9 mouse cellular contexts compared by ENCODE assay signal in genomic region chr11:106273311-106273684, GRCm38 (mm10). TPM values are rescaled to one million over a fixed set of nuclear protein-coding genes. Genes with fewer than 3 reads are reported as not detected.
DNase-seq lines count a peak whose midpoint lies in the region; ATAC-seq and TF ChIP-seq lines count a peak whose summit lies in the region.
"Had no signal": no experiment of that assay in that cellular context is flagged by ENCODE, and none has a peak within 500 bp of the region (broad histone marks: within the 10 kb centered on the region; RNA-seq: fewer than 3 reads in every experiment).

No protein-coding gene starts in this region.

- H3K4me1 ChIP-seq in heart, embryonic 14.5 days (ENCODE audit: control insufficient read depth in 2 of 2, insufficient read depth in 2 of 2, low read length in 2 of 2) = peaks cover 11 to 25% of the 10 kb centered on the region in 2 experiments
- H3K4me1 ChIP-seq in G1E (ENCODE audit: insufficient read depth, low read depth, low read length) = peaks cover 63% of the 10 kb centered on the region
- peaks cover 17% of the 10 kb centered on the region for H3K4me1 ChIP-seq in hindbrain, embryonic 11.5 days (replicated peaks; ENCODE audit: control insufficient read depth, insufficient read depth, low read length)

- no peaks in the 10 kb centered on the region for H3K27me3 ChIP-seq in heart, embryonic 14.5 days (ENCODE audit: control insufficient read depth, insufficient read depth, low read length)
- peaks cover 12% of the 10 kb centered on the region for H3K27me3 ChIP-seq in G1E (ENCODE audit: insufficient read depth, low read length)
- no peaks in the 10 kb centered on the region for H3K27me3 ChIP-seq in hindbrain, embryonic 11.5 days (ENCODE audit: control insufficient read depth, insufficient read depth, low read length)

- peak overlapping the region; percentile 74 to 81 for H3K27ac ChIP-seq in heart, embryonic 14.5 days (replicated peaks in 1 of 2; ENCODE audit: control insufficient read depth in 1 of 2, insufficient read depth in 1 of 2, low read depth in 2 of 2, low read length in 2 of 2)
- peak overlapping the region; percentile 92 for H3K27ac ChIP-seq in hindbrain, embryonic 11.5 days (ENCODE audit: low read depth, low read length)
- H3K27ac ChIP-seq in macrophage = peak overlapping the region; percentile 61

- H3K9ac ChIP-seq in heart, embryonic 14.5 days (ENCODE audit: low read length) = peak overlapping the region; percentile 74
- peak overlapping the region; percentile 49; the same call in 1 of the 2 replicates for H3K9ac ChIP-seq in hindbrain, embryonic 11.5 days (ENCODE audit: low read depth, low read length)

- ATAC-seq in heart, embryonic 14.5 days (ENCODE audit: insufficient number of reproducible peaks, insufficient read depth, low FRiP score, low read depth) = no peak
- no peak for ATAC-seq in G1E (ENCODE audit: extremely low read depth, insufficient number of reproducible peaks, low FRiP score, poor library complexity, severe bottlenecking)
- peak; percentile 26 for ATAC-seq in hindbrain, embryonic 11.5 days (ENCODE audit: low FRiP score)
- no peak for ATAC-seq in CD4-positive, CD25-positive, alpha-beta regulatory T cell, adult 4 months

- H3K4me3 ChIP-seq in heart, embryonic 14.5 days (ENCODE audit: control insufficient read depth in 1 of 2, insufficient read depth in 1 of 2, low read depth in 1 of 2, low read length in 2 of 2) = peak overlapping the region; percentile 71 to 97
- H3K4me3 ChIP-seq in G1E (ENCODE audit: low read depth, low read length) (peak overlapping the region; percentile 92), macrophage (ENCODE audit: inconsistent target) (peak overlapping the region; percentile 40)
- peak overlapping the region; percentile 99 for H3K4me3 ChIP-seq in hindbrain, embryonic 11.5 days (ENCODE audit: low read depth, low read length)

- H3K79me2 ChIP-seq in macrophage (ENCODE audit: inconsistent target) = peaks cover 39% of the 10 kb centered on the region

- DNase-seq in heart, adult 9 months (ENCODE audit: low spot score in 2 of 2) = no peak
- peak; percentile 45 for DNase-seq in G1E (ENCODE audit: low spot score)
- no peak for DNase-seq in hindbrain, embryonic 11.5 days (ENCODE audit: low spot score)
- no peak for DNase-seq in right cerebral cortex, postnatal 25 days
- no peak for DNase-seq in adrenal gland, adult 2 months

- peaks cover 3% of the 10 kb centered on the region; the same call in 1 of the 2 replicates for H3K36me3 ChIP-seq in heart, embryonic 14.5 days (ENCODE audit: control insufficient read depth, insufficient read depth, low read length)
- H3K36me3 ChIP-seq in G1E (replicated peaks) = peaks cover 28% of the 10 kb centered on the region
- no peaks in the 10 kb centered on the region for H3K36me3 ChIP-seq in hindbrain, embryonic 11.5 days (ENCODE audit: control insufficient read depth, insufficient read depth, low read length)
- no peaks in the 10 kb centered on the region for H3K36me3 ChIP-seq in macrophage (ENCODE audit: inconsistent target)

- H3K9me3 ChIP-seq in heart, embryonic 14.5 days (ENCODE audit: control insufficient read depth, low read length) = no peaks in the 10 kb centered on the region
- H3K9me3 ChIP-seq in G1E (replicated peaks) = no peaks in the 10 kb centered on the region
- no peaks in the 10 kb centered on the region for H3K9me3 ChIP-seq in hindbrain, embryonic 11.5 days (ENCODE audit: control insufficient read depth, low read length)

- TF ChIP-seq CTCF in G1E (IDR thresholded peaks at IDR 0.05; ENCODE audit: low read depth, low read length) = no peak

- H3K4me2 ChIP-seq in heart, embryonic 14.5 days (ENCODE audit: low read length) = peak overlapping the region; percentile 75
- peak overlapping the region; percentile 46 for H3K4me2 ChIP-seq in hindbrain, embryonic 11.5 days (replicated peaks; ENCODE audit: low read depth, low read length)

- WGBS in heart, embryonic 14.5 days = 16% methylated on average over 16 of the region's 16 CpGs
- 23% methylated on average over 16 of the region's 16 CpGs for WGBS in hindbrain, embryonic 11.5 days
- 13% methylated on average over 16 of the region's 16 CpGs for WGBS in macrophage (ENCODE audit: missing documents)

RNA-seq across cellular contexts. Expression of gene Smarcd2, which starts 0.5 kb away (rescaled TPM):
- 18.1 and 22.9 TPM in 2 replicates for polyA plus RNA-seq in heart, embryonic 14.5 days (2014; fragmentation: Nextera tagmentation; extraction: Ambion mirVana)
- total RNA-seq in G1E (2014; fragmentation: Nextera tagmentation) (94.1 and 113 TPM in 2 replicates), G1E (2017) (139 and 149 TPM in 2 replicates)
- polyA plus RNA-seq in G1E (2012) (138 and 154 TPM in 2 replicates), macrophage (2018) (54.1 to 59.1 TPM (median 55.6 TPM) in 3 replicates)
- polyA plus RNA-seq in hindbrain, embryonic 11.5 days (2014; fragmentation: Nextera tagmentation; extraction: Ambion mirVana) = 31.6 and 33.2 TPM in 2 replicates
- 100 to 1,000 TPM in 2 of 26 experiments, 10 to 100 TPM in 24; 21.1 to 111 (median 69.1) TPM for total RNA-seq in macrophage (2018; cell fraction: chromatin; rRNA removed)
- 10 to 100 TPM; 34.4 to 60.6 (median 49.7) TPM for total RNA-seq in macrophage (2018; cell fraction: cytosol; rRNA removed)
- 10 to 100 TPM; 25.8 to 73.3 (median 46.0) TPM for total RNA-seq in macrophage (2018; cell fraction: nucleus; rRNA removed)
- total RNA-seq in adrenal gland, adult 2 months (2021) = 10 to 100 TPM; 64.5 to 80.6 TPM
- polyA plus RNA-seq in adrenal gland, adult 2 months (2012; rRNA removed) = 112 and 121 TPM in 2 replicates
- 10 to 100 TPM; 12.3 to 23.7 TPM for polyA plus RNA-seq in CD4-positive, CD25-positive, alpha-beta regulatory T cell, adult 4 months (2017; shearing (Covaris generic))

RNA-seq across cellular contexts. Expression of gene Tcam1, which starts 3.2 kb away (rescaled TPM):
- polyA plus RNA-seq in heart, embryonic 14.5 days (2014; fragmentation: Nextera tagmentation; extraction: Ambion mirVana) = 0.05 and 0.07 TPM in 2 replicates
- not detected in 2 replicates for total RNA-seq in G1E (2014; fragmentation: Nextera tagmentation)
- 0.12 TPM in 1 of 2 replicates, not detected in the other for total RNA-seq in G1E (2017)
- 0.01 TPM in 1 of 2 replicates, not detected in the other for polyA plus RNA-seq in G1E (2012)
- polyA plus RNA-seq in hindbrain, embryonic 11.5 days (2014; fragmentation: Nextera tagmentation; extraction: Ambion mirVana) = 0.08 and 0.35 TPM in 2 replicates
- under 1 TPM in 5 of 26 experiments, not detected in 21; 0.17 to 0.47 (median 0.22) TPM for total RNA-seq in macrophage (2018; cell fraction: chromatin; rRNA removed)
- total RNA-seq in macrophage (2018; cell fraction: cytosol; rRNA removed) = under 1 TPM in 21 of 26 experiments, not detected in 5; 0.03 to 0.19 (median 0.06) TPM
- under 1 TPM in 9 of 26 experiments, not detected in 17; 0.15 to 0.44 (median 0.21) TPM for total RNA-seq in macrophage (2018; cell fraction: nucleus; rRNA removed)
- 0.10 to 0.28 TPM (median 0.15 TPM) in 3 replicates for polyA plus RNA-seq in macrophage (2018)
- under 1 TPM; 0.10 to 0.26 TPM for total RNA-seq in adrenal gland, adult 2 months (2021)
- polyA plus RNA-seq in adrenal gland, adult 2 months (2012; rRNA removed) = not detected in 2 replicates
- polyA plus RNA-seq in CD4-positive, CD25-positive, alpha-beta regulatory T cell, adult 4 months (2017; shearing (Covaris generic)) = under 1 TPM; 0.39 TPM
- total RNA-seq: neutrophil, adult 5-6 weeks had no signal

RNA-seq across cellular contexts. Expression of gene Psmc5, which starts 17.3 kb away (rescaled TPM):
- 200 and 207 TPM in 2 replicates for polyA plus RNA-seq in heart, embryonic 14.5 days (2014; fragmentation: Nextera tagmentation; extraction: Ambion mirVana)
- total RNA-seq in G1E (2014; fragmentation: Nextera tagmentation) (44.0 and 50.7 TPM in 2 replicates), G1E (2017) (90.7 and 96.0 TPM in 2 replicates)
- polyA plus RNA-seq in G1E (2012) (38.4 and 64.1 TPM in 2 replicates), macrophage (2018) (96.6 to 162 TPM (median 102 TPM) in 3 replicates)
- 381 and 414 TPM in 2 replicates for polyA plus RNA-seq in hindbrain, embryonic 11.5 days (2014; fragmentation: Nextera tagmentation; extraction: Ambion mirVana)
- total RNA-seq in macrophage (2018; cell fraction: chromatin; rRNA removed) = 10 to 100 TPM in 25 of 26 experiments, 1 to 10 TPM in 1; 8.8 to 57.4 (median 35.8) TPM
- total RNA-seq in macrophage (2018; cell fraction: cytosol; rRNA removed) = 100 to 1,000 TPM in 15 of 26 experiments, 10 to 100 TPM in 11; 79.1 to 159 (median 115) TPM
- 10 to 100 TPM; 25.2 to 96.9 (median 53.1) TPM for total RNA-seq in macrophage (2018; cell fraction: nucleus; rRNA removed)
- total RNA-seq in adrenal gland, adult 2 months (2021) = 100 to 1,000 TPM; 138 to 164 TPM
- 12.4 and 12.9 TPM in 2 replicates for polyA plus RNA-seq in adrenal gland, adult 2 months (2012; rRNA removed)
- 100 to 1,000 TPM; 161 to 197 TPM for polyA plus RNA-seq in CD4-positive, CD25-positive, alpha-beta regulatory T cell, adult 4 months (2017; shearing (Covaris generic))

RNA-seq across cellular contexts. Expression of gene Ftsj3, which starts 17.4 kb away (rescaled TPM):
- 31.7 and 34.1 TPM in 2 replicates for polyA plus RNA-seq in heart, embryonic 14.5 days (2014; fragmentation: Nextera tagmentation; extraction: Ambion mirVana)
- 49.0 and 59.8 TPM in 2 replicates for total RNA-seq in G1E (2014; fragmentation: Nextera tagmentation)
- 90.6 and 109 TPM in 2 replicates for total RNA-seq in G1E (2017)
- 11.5 and 21.6 TPM in 2 replicates for polyA plus RNA-seq in G1E (2012)
- 59.4 and 61.2 TPM in 2 replicates for polyA plus RNA-seq in hindbrain, embryonic 11.5 days (2014; fragmentation: Nextera tagmentation; extraction: Ambion mirVana)
- total RNA-seq in macrophage (2018; cell fraction: chromatin; rRNA removed) = 10 to 100 TPM; 12.5 to 98.5 (median 42.7) TPM
- total RNA-seq in macrophage (2018; cell fraction: cytosol; rRNA removed) = 10 to 100 TPM; 16.7 to 29.2 (median 23.6) TPM
- 10 to 100 TPM; 12.8 to 74.4 (median 20.4) TPM for total RNA-seq in macrophage (2018; cell fraction: nucleus; rRNA removed)
- 20.8 to 53.8 TPM (median 38.8 TPM) in 3 replicates for polyA plus RNA-seq in macrophage (2018)
- total RNA-seq in adrenal gland, adult 2 months (2021) = 10 to 100 TPM; 49.8 to 53.1 TPM
- 16.2 and 22.5 TPM in 2 replicates for polyA plus RNA-seq in adrenal gland, adult 2 months (2012; rRNA removed)
- 10 to 100 TPM; 52.9 to 85.8 TPM for polyA plus RNA-seq in CD4-positive, CD25-positive, alpha-beta regulatory T cell, adult 4 months (2017; shearing (Covaris generic))

RNA-seq across cellular contexts. Expression of gene Gh, which starts 28.4 kb away (rescaled TPM):
- not detected in 2 replicates for polyA plus RNA-seq in heart, embryonic 14.5 days (2014; fragmentation: Nextera tagmentation; extraction: Ambion mirVana)
- total RNA-seq in G1E (2014; fragmentation: Nextera tagmentation) (not detected in 2 replicates), G1E (2017) (not detected in 2 replicates)
- polyA plus RNA-seq in G1E (2012) (not detected in 2 replicates), macrophage (2018) (not detected in 3 replicates)
- polyA plus RNA-seq in hindbrain, embryonic 11.5 days (2014; fragmentation: Nextera tagmentation; extraction: Ambion mirVana) = not detected in 2 replicates
- not detected for total RNA-seq in macrophage (2018; cell fraction: chromatin; rRNA removed)
- total RNA-seq in macrophage (2018; cell fraction: cytosol; rRNA removed) = not detected
- total RNA-seq in macrophage (2018; cell fraction: nucleus; rRNA removed) = 1 to 10 TPM in 1 of 26 experiments, not detected in 25; 1.2 TPM
- total RNA-seq in adrenal gland, adult 2 months (2021) = not detected
- polyA plus RNA-seq in adrenal gland, adult 2 months (2012; rRNA removed) = not detected in 2 replicates
- not detected for polyA plus RNA-seq in CD4-positive, CD25-positive, alpha-beta regulatory T cell, adult 4 months (2017; shearing (Covaris generic))

Comparison
In these comparisons a context has a peak if more than half of its experiments do, and no peak if none do; other contexts are left out.
1. H3K4me3 ChIP-seq: peak in every context shown above with its lines; median percentile 99 in hindbrain, embryonic 11.5 days; 92 in G1E; 84 in heart, embryonic 14.5 days; 40 in macrophage.